Mouse (Mus musculus) stomach, postnatal 0 days (tissue): ENCODE measurements around the gene Prkce.

Experiments
- CTCF ChIP-seq: IDR thresholded peaks from 2 replicates; pipeline ENCODE4 v1.5.1; 2016; ENCODE audit warnings: antibody characterized with exemption, low read depth, mild to moderate bottlenecking, moderate library complexity
- EP300 ChIP-seq: optimal IDR thresholded peaks from 2 replicates; pipeline ENCODE3; 2016; ENCODE audit warnings: antibody characterized with exemption

- TF ChIP-seq CTCF (no peak), EP300 (no peak)
Observed at GRCm38 (mm10) chr17:86193979-86194378, 26.4 kb downstream of the Prkce start.
